Mouse (Mus musculus) stomach, embryonic 15.5 days (tissue): ENCODE measurements around the gene Ccdc14. TPM values are rescaled to one million over a fixed set of nuclear protein-coding genes. Genes with fewer than 3 reads are reported as not detected.
"Not testable (repeated sequence)": the region's sequence is repeated elsewhere in the genome, so short reads cannot be mapped to it uniquely, and the experiment has no call there.

Experiments used
- ATAC-seq: fragments of 200-750 bp; cut with Nextera tagmentation; 2 replicates; pipeline ENCODE4 v1.8.0; 2017; ENCODE audit warnings: low read depth, moderate number of reproducible peaks, moderate TSS enrichment; ENCODE audit not compliant: insufficient read depth, low FRiP score
- H3K27ac ChIP-seq: fragments of 300-500 bp; sonication (generic); 2 replicates; pipeline ENCODE4 v1.5.1; 2015; ENCODE audit warnings: mild to moderate bottlenecking, inconsistent platforms
- H3K27me3 ChIP-seq: fragments of 300-500 bp; sonication (generic); replicated peaks from 2 replicates; pipeline ENCODE4 v1.6.1; 2015; ENCODE audit warnings: inconsistent platforms
- H3K36me3 ChIP-seq: fragments of 300-500 bp; sonication (generic); 2 replicates; pipeline ENCODE4 v1.6.1; 2015; ENCODE audit warnings: inconsistent platforms
- H3K4me1 ChIP-seq: fragments of 300-500 bp; sonication (generic); 2 replicates; pipeline ENCODE4 v1.6.1; 2015; ENCODE audit warnings: inconsistent platforms
- H3K4me2 ChIP-seq: fragments of 300-500 bp; sonication (generic); 2 replicates; pipeline ENCODE4 v1.6.1; 2015; ENCODE audit warnings: mild to moderate bottlenecking, inconsistent platforms
- H3K4me3 ChIP-seq: fragments of 300-500 bp; sonication (generic); replicated peaks from 2 replicates; pipeline ENCODE4 v1.5.1; 2015; ENCODE audit warnings: inconsistent platforms
- H3K9ac ChIP-seq: fragments of 300-500 bp; sonication (generic); 2 replicates; pipeline ENCODE4 v1.6.1; 2015; ENCODE audit warnings: inconsistent platforms
- H3K9me3 ChIP-seq: fragments of 300-500 bp; sonication (generic); 2 replicates; pipeline ENCODE4 v1.6.1; 2016; ENCODE audit warnings: inconsistent platforms
- WGBS: fragments of 180-500 bp; shearing (Covaris S2); methylation state at CpG from one replicate; pipeline ENCODE4 v1.1.7; 2015; 5-methylcytosine and 5-hydroxymethylcytosine counted together
- polyA plus RNA-seq: library from polyadenylated mRNA; unstranded; fragments of >200 nt; fragmentation: Nextera tagmentation; extraction: Ambion mirVana; gene quantifications from 2 replicates; pipeline ENCODE4 v1.2.1, GENCODE M21; 2015

Gene Ccdc14
- polyA plus RNA-seq: 5.2 and 6.5 TPM in 2 replicates

- Histone ChIP-seq H3K9me3 (no peaks in the 10 kb centered on the region), H3K9ac (peak within 1 kb of the TSS; percentile 58), H3K4me2 (peak within 1 kb of the TSS; percentile 84), H3K4me3 (peak within 1 kb of the TSS; percentile 69), H3K36me3 (no peaks in the 10 kb centered on the region), H3K27me3 (no peaks in the 10 kb centered on the region), H3K27ac (peak within 1 kb of the TSS; percentile 88), H3K4me1 (0 out of 2 replicates have a peak, but pooled peaks cover 5% of the 10 kb centered on the region)
- 1% methylated on average over 53 of the region's 53 CpGs for WGBS
- ATAC-seq: peak; percentile 92
Measured at GRCm38 (mm10) chr16:34690334-34691144, at the start of gene Ccdc14. TSS of gene Ccdc14 (plus strand) at chr16:34690616.

DNA sequence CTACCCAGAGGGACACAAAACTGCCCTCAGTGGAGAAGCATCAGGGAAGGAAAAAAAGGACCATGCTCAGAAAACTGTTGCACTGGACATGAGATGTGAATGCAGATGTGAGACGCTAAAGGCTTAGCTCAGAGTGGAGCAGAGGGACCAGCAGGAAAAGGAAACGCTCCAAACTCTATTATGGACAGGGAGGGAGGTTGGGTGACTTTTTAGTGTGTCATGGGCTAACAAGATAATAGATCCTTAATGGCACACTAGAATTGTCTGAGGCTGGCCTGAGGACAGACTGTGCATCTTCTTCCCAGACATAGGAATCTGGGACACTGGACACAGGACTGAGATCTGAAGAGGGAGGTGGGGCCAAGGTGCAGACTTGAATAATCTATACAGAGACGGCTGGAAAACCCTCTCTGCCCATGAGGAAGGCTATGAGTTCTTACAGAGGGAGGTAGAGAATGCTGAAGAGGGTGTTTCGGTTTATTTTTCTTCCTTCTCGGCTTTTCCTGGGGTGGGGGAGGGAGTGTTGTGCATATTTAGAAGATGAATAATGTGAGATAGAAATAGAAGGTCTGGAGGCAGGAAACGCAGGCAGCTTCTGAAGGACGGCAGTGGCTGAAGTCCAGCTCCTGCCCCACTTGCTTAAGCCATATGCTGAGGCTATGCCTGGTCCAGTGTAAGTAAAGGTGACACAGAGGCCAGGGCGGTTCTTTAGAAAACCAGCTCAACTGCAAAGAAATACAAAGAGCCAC, 46.7 kb upstream of the Ccdc14 start:
- no peak overlapping the region for H3K27ac ChIP-seq
- ATAC-seq: no peak
- no peak overlapping the region for H3K9ac ChIP-seq
- WGBS: 41% methylated on average over 8 of the region's 8 CpGs
- no peaks in the 10 kb centered on the region for H3K27me3 ChIP-seq
- no peaks in the 10 kb centered on the region for H3K36me3 ChIP-seq
- H3K9me3 ChIP-seq: no peaks in the 10 kb centered on the region
- H3K4me3 ChIP-seq: no peak overlapping the region
- H3K4me2 ChIP-seq: no peak overlapping the region
- no peaks in the 10 kb centered on the region for H3K4me1 ChIP-seq

- no peaks in the 10 kb centered on the region for H3K9me3 ChIP-seq
- no peak for ATAC-seq
- no peak within 1 kb of the TSS for H3K27ac ChIP-seq
- WGBS: 53% methylated on average over 7 of the region's 7 CpGs
- H3K4me2 ChIP-seq: no peak within 1 kb of the TSS
- H3K9ac ChIP-seq: no peak within 1 kb of the TSS
- no peak within 1 kb of the TSS for H3K4me3 ChIP-seq
- H3K36me3 ChIP-seq: no peaks in the 10 kb centered on the region
- no peaks in the 10 kb centered on the region for H3K27me3 ChIP-seq
- H3K4me1 ChIP-seq: no peaks in the 10 kb centered on the region
Measured at GRCm38 (mm10) chr16:34649621-34650020, 40.8 kb upstream of the Ccdc14 start, which contains the start of gene Ropn1. TSS of gene Ropn1 (plus strand) at chr16:34649921.

- Histone ChIP-seq H3K4me2 (no peak overlapping the region), H3K4me1 (0 out of 2 replicates have a peak, but pooled peaks cover 2% of the 10 kb centered on the region), H3K36me3 (no peaks in the 10 kb centered on the region), H3K4me3 (no peak overlapping the region), H3K9ac (no peak overlapping the region), H3K27ac (no peak overlapping the region), H3K27me3 (no peaks in the 10 kb centered on the region), H3K9me3 (no peaks in the 10 kb centered on the region)
- ATAC-seq: no peak
- WGBS: 88% methylated on average over 5 of the region's 5 CpGs
Measured at GRCm38 (mm10) chr16:34653023-34653422, 37.4 kb upstream of the Ccdc14 start.

- H3K27me3 ChIP-seq, H3K9ac ChIP-seq, H3K36me3 ChIP-seq, ATAC-seq, H3K4me1 ChIP-seq, H3K27ac ChIP-seq, H3K9me3 ChIP-seq: not testable (repeated sequence)
- Histone ChIP-seq H3K4me2 (peak overlapping the region; percentile 71), H3K4me3 (peak overlapping the region; percentile 34)
- WGBS: 4% methylated on average over 16 of the region's 16 CpGs
Measured at GRCm38 (mm10) chr16:34657566-34657965, 32.9 kb upstream of the Ccdc14 start.

DNA sequence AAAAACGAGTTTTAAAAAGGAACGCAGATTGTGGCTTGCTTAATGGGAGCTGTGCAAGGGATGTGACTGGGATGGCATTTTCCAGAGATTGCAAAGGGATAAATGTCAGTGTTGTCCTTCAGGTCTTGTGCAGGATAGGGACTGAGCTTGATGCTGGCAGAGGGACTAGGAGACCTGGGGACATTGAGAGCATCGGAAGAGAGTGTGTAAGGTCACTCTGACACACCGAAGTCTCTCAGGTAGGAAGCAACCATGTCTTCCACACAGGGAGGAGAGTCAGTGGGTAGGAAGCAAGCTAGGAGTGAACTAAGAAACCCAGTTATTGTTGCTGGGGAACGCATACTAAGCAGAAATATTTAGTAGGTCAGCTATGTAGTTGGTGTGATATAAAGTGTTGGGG, 32.4 kb upstream of the Ccdc14 start:
- WGBS: 23% methylated on average over 5 of the region's 5 CpGs
- H3K9me3 ChIP-seq: no peaks in the 10 kb centered on the region

DNA sequence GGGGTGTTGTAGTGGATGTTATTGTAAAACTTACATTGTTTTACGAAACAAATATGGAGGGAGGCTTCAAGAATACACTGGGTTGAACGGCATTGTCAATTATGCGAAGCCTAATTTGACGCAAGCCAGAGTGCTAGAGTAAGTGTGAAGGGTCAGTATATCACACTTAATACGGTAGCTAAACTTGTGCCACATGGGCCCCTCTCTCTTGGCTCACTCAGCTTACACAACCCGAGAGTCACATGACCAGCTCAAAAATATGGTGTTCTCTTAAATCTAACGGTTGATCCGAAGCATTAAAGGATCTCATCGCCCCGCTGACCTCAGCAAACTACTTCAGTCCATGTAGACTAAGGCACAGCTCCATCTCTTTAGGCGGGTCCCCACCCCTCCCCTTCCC, 32.0 kb upstream of the Ccdc14 start:
- Histone ChIP-seq H3K36me3 (no peaks in the 10 kb centered on the region), H3K4me2 (peak overlapping the region; percentile 71), H3K9ac (no peak overlapping the region), H3K9me3 (no peaks in the 10 kb centered on the region), H3K27me3 (no peaks in the 10 kb centered on the region), H3K4me3 (peak overlapping the region; percentile 34; the same call in 1 of the 2 replicates), H3K4me1 (0 out of 2 replicates have a peak, but pooled peaks cover 6% of the 10 kb centered on the region), H3K27ac (no peak overlapping the region)
- WGBS: 39% methylated on average over 11 of the region's 11 CpGs
- no peak for ATAC-seq

More for the DNA sequence above, 32.4 kb upstream of the Ccdc14 start:
- Histone ChIP-seq H3K4me3 (peak overlapping the region; percentile 34), H3K36me3 (no peaks in the 10 kb centered on the region), H3K4me1 (0 out of 2 replicates have a peak, but pooled peaks cover 6% of the 10 kb centered on the region), H3K9ac (no peak overlapping the region), H3K4me2 (peak overlapping the region; percentile 71), H3K27ac (no peak overlapping the region), H3K27me3 (no peaks in the 10 kb centered on the region)
- ATAC-seq: no peak

GRCm38 (mm10) chr16:34664553-34664952, 25.9 kb upstream of the Ccdc14 start:
- 0 out of 2 replicates have a peak, but pooled peaks cover 6% of the 10 kb centered on the region for H3K27me3 ChIP-seq
- ATAC-seq: no peak
- no peak overlapping the region for H3K4me2 ChIP-seq
- H3K4me1 ChIP-seq: no peaks in the 10 kb centered on the region
- H3K36me3 ChIP-seq: no peaks in the 10 kb centered on the region
- H3K9me3 ChIP-seq: no peaks in the 10 kb centered on the region
- WGBS: 84% methylated on average over 3 of the region's 3 CpGs
- no peak overlapping the region for H3K9ac ChIP-seq
- H3K4me3 ChIP-seq: no peak overlapping the region
- no peak overlapping the region for H3K27ac ChIP-seq

DNA sequence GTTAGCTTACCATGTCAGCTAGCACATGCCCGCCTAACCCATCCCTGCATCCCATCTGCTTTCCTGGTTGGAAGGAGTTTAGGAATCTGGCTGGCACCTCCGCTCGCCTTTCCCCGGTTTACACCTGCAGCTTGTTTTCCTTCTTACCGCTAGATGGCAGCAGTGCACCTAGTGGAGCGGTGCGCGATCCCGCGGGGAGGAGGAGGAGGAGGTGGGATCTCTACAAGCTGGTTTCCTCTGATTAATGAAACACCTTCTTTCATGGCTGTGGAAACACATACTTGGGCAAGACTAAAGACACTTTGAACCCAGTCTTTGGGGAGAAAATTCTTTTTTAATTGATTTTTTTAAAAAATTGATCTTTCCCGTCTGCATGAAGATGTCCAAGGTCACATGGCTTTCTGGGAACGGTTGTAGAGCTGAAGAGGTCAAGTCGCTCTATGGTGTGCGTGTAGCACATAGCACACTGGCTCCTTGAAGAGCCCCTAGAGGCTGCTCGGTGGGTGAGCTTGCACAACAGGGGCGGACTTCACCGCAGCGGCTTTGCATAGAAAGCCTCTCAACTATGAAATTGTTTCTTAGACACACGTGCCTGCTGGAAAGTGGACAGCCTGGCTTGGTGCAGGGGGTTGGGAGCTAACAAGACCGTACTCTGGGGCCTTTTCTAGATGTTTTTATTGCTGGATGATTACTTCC, 23.2 kb upstream of the Ccdc14 start:
- Histone ChIP-seq H3K4me1 (no peaks in the 10 kb centered on the region), H3K4me2 (peak overlapping the region; percentile 40), H3K36me3 (no peaks in the 10 kb centered on the region), H3K27me3 (0 out of 2 replicates have a peak, but pooled peaks cover 6% of the 10 kb centered on the region), H3K9me3 (no peaks in the 10 kb centered on the region), H3K27ac (no peak overlapping the region), H3K4me3 (no peak overlapping the region), H3K9ac (no peak overlapping the region)
- ATAC-seq: peak; percentile 66; the same call in 1 of the 2 replicates
- WGBS: 9% methylated on average over 20 of the region's 20 CpGs

DNA sequence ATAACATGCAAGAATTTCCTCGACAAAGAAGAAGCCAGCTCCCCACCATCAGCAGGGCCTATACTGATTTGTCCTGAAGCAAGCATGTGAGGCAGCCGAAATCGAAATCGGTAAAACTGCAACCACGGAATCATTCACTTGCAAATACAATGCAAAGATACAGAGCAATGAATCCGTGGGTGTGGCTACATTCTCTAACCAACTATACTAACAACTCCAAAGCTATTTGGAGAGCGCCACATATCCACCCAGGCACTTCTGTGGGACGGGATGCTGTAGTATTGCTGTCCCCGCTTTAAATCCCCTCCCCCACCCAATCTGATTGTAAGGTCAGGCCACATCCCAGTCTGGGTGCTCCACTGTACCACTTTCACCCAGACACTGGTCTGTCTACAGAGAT, 22.1 kb upstream of the Ccdc14 start:
- H3K27ac ChIP-seq: no peak overlapping the region
- H3K4me3 ChIP-seq: no peak overlapping the region
- no peaks in the 10 kb centered on the region for H3K36me3 ChIP-seq
- no peak for ATAC-seq
- H3K9me3 ChIP-seq: no peaks in the 10 kb centered on the region
- H3K4me1 ChIP-seq: no peaks in the 10 kb centered on the region
- H3K9ac ChIP-seq: no peak overlapping the region
- H3K27me3 ChIP-seq: 0 out of 2 replicates have a peak, but pooled peaks cover 6% of the 10 kb centered on the region
- no peak overlapping the region for H3K4me2 ChIP-seq
- WGBS: 71% methylated on average over 9 of the region's 9 CpGs

DNA sequence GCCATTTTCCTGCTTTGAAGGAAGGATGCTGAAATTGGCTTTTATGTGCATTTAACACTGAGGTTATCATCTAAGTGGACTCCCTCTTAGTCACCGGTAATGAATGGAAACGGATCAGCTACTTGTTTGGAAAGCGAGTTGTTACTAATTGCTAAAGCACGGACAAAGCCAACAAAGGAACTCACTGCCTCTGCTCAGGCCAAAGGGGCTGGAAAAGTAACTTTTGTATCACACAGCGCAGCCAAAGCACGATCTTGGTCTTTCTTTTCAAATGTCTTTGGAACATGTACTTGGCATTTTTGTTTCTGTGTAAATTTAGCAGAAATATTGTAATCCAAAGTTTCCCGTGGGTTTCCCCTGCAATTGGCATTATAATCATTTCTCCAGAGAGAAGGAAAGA, 18.4 kb upstream of the Ccdc14 start:
- H3K27me3 ChIP-seq: no peaks in the 10 kb centered on the region
- no peaks in the 10 kb centered on the region for H3K4me1 ChIP-seq
- no peak for ATAC-seq
- H3K9me3 ChIP-seq: no peaks in the 10 kb centered on the region
- no peak overlapping the region for H3K4me2 ChIP-seq
- H3K27ac ChIP-seq: no peak overlapping the region
- no peaks in the 10 kb centered on the region for H3K36me3 ChIP-seq
- 66% methylated on average over 7 of the region's 7 CpGs for WGBS
- H3K9ac ChIP-seq: no peak overlapping the region
- H3K4me3 ChIP-seq: no peak overlapping the region
